Mouse (Mus musculus) megakaryocyte, embryonic 14.5 days (primary cell): ENCODE results near the gene Zranb3.

Experiments
- FLI1 ChIP-seq: IDR thresholded peaks from 2 replicates; pipeline ENCODE4 v1.6.1; 2012; ENCODE audit warnings: low read length, inconsistent platforms, mixed read lengths
- GATA1 ChIP-seq: IDR thresholded peaks from 3 replicates; pipeline ENCODE4 v1.6.1; 2012; ENCODE audit warnings: mixed read lengths, low read length, inconsistent platforms, borderline replicate concordance

GRCm38 (mm10) chr1:127945696-127946575 lies 156.9 kb downstream of the Zranb3 start:
- TF ChIP-seq FLI1, result no peak
- TF ChIP-seq GATA1, result no peak
